Mouse (Mus musculus): ENCODE results near the gene Gltp. TPM values are rescaled to one million over a fixed set of nuclear protein-coding genes. Genes with fewer than 3 reads are reported as not detected.

Gene Gltp
- 29.3 and 33.1 TPM in 2 replicates for polyA plus RNA-seq (2012; rRNA removed)

DNA sequence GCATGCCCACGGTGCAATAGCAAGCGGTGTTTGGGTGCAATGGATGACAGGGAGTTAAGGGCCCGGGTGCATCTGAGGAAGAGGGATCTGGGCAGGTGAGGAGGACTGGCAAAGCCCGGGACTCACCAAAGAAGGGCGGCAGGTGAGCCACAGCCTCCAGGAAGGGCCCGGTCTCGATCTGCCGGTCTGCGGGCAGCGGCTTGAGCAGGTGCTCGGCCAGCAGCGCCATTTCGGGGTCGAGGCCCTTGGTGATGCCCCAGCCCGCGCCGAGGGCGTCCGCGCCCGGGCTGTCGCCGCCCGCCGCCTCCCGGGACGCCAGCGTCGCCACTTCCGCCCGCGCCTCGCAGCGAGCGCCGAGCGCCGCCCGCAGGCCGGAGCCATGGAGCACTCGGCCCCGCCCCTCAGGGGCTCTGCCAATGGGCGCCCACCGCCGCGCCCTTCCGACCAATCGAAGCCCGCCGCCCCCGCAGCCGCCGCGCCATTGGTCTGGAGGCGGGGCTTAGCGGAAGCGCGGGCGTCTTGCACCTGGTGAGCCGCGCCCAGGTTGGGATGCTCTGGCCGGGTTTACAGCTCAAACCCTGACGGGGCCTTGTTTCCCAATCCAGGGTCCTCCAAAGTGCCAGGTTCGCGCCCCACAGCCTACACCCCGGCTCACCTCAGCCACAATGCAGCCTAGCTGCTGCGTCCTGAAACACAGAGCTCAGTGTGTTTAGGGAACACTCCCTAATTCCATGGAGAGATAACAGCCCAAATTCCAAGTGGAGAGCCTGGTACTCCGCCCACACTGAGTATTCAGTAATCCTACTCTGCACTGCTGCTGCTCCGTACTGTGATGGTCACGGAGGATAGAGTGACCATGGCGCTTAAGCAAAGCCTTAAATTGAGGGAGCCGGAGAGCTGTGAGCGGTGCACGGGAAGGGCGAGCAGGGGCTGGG lies at the start of gene Gltp:
Gene Gltp (minus strand): TSS at position 352 of the 935 bp plus-strand sequence.
- TF ChIP-seq POLR2A (IDR thresholded peaks at IDR 0.05; ENCODE audit: borderline replicate concordance, extremely low read depth, insufficient read depth, insufficient read length, poor library complexity, severe bottlenecking) (peak; percentile 79), CTCF (IDR thresholded peaks at IDR 0.05; ENCODE audit: borderline replicate concordance, extremely low read depth, insufficient read depth, insufficient read length) (no peak)
- DNase-seq (ENCODE audit: low read depth): peak; percentile 97

DNA sequence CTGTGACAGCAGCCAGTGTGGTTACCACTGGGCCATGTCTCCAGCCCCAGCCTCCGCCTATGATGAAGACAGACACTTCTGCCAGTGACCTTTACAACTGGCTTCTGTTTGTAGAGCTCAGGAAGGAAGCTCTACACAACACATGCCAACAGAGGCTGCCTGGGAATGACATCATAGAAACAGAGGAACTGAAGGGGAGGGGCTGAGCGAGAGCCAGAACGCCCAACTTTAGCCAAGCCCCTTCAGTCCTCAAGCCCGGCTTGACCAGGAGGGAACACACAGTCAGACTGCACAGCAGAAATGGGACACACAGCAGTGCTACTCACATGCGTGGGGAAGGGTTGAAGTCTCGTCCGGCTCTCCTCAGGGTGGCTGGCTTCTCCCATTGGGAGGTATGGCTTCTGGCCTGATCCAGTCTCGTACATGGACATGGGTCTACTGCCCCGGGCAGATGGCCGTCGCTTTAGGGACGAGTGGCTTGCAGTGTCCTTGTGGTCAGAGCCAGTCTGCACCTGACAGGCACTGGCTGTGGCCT lies 48.0 kb upstream of the Gltp start:
- no peak for DNase-seq (ENCODE audit: low read depth)
- no peak for TF ChIP-seq POLR2A (IDR thresholded peaks at IDR 0.05; ENCODE audit: borderline replicate concordance, extremely low read depth, insufficient read depth, insufficient read length, poor library complexity, severe bottlenecking)
- TF ChIP-seq CTCF (IDR thresholded peaks at IDR 0.05; ENCODE audit: borderline replicate concordance, extremely low read depth, insufficient read depth, insufficient read length): no peak

DNA sequence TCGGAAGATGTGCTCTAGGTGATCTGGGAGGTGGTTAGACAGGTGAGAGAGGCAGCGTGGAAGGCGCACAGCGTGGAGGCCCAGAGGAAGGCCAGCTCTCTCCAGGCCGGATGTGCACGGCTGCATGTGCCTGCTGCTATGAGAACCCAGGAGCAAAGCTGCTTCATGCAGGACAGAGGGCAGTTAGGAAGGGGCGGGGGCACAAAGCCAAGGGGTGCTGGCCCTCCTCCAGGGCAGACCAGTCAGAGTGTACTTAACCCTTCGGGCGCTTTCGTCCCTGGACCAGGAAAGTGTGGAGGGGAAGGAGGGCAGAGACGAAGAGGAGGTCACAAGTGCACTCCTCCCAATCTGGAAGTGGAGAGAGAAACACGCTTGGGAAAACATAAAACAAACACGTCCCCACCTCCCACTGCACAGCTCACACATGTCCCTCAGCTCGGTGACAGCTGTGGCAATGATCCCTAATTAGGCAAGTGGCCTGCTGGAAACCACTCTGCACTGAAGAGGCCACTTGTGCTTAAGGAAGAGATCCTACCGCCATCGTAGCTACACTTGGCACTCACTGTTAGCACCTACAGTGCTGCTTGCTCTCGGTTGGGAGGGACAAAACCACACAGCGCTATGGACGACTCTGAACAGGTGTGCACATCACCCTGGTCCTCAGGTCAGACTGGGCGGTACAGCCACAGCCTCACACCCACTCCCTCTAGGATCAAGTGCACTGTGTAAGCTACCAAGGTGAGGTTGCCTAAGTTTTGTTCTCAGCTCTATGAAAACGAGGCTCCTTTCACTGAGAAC lies 46.5 kb upstream of the Gltp start:
- DNase-seq (ENCODE audit: low read depth): no peak

DNA sequence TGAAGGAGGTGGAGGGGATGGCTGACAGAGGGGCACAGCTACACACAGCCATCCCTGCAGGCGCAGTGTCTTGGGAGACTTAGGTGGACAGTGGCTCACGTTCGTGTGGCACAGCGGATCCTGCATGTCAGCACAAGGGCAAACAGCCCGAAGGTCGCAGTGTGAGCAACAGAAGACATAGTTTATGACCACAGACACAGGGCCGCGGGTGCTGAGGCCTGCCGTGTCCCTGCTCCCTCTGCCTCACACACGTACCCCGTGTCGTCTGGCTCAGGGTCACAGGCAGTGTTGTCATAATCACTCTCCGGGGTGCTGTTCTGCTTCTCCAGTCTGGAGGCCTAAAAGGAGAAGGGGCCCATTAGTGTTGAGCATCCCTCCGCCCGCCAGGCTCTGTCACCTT lies 42.8 kb upstream of the Gltp start:
- DNase-seq (ENCODE audit: low read depth): no peak
- TF ChIP-seq POLR2A (IDR thresholded peaks at IDR 0.05; ENCODE audit: borderline replicate concordance, extremely low read depth, insufficient read depth, insufficient read length, poor library complexity, severe bottlenecking) (no peak), CTCF (IDR thresholded peaks at IDR 0.05; ENCODE audit: borderline replicate concordance, extremely low read depth, insufficient read depth, insufficient read length) (no peak)

More for the DNA sequence above, 46.5 kb upstream of the Gltp start:
- TF ChIP-seq CTCF (IDR thresholded peaks at IDR 0.05; ENCODE audit: borderline replicate concordance, extremely low read depth, insufficient read depth, insufficient read length) (no peak), POLR2A (IDR thresholded peaks at IDR 0.05; ENCODE audit: borderline replicate concordance, extremely low read depth, insufficient read depth, insufficient read length, poor library complexity, severe bottlenecking) (no peak)

DNA sequence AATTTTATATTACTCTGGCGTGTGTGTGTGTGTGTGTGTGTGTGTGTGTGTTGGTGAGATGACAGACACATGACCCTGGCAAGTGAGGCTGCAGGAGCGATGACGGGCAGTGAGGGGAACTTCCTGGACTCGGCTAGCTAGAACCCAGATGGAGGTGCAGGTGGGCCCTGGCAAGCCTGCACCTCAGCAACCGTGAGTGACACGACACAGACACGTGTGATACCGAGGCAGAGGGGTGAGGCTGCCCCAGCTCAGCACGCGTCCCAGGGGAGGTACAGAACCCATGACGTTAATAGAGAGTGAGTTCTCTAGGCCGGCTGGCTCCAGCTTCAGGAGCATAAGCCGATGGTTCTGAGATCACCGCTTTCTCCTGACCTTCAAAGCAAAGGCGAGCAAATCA lies 41.2 kb upstream of the Gltp start:
- no peak for TF ChIP-seq POLR2A (IDR thresholded peaks at IDR 0.05; ENCODE audit: borderline replicate concordance, extremely low read depth, insufficient read depth, insufficient read length, poor library complexity, severe bottlenecking)
- no peak for TF ChIP-seq CTCF (IDR thresholded peaks at IDR 0.05; ENCODE audit: borderline replicate concordance, extremely low read depth, insufficient read depth, insufficient read length)
- no peak for DNase-seq (ENCODE audit: low read depth)

DNA sequence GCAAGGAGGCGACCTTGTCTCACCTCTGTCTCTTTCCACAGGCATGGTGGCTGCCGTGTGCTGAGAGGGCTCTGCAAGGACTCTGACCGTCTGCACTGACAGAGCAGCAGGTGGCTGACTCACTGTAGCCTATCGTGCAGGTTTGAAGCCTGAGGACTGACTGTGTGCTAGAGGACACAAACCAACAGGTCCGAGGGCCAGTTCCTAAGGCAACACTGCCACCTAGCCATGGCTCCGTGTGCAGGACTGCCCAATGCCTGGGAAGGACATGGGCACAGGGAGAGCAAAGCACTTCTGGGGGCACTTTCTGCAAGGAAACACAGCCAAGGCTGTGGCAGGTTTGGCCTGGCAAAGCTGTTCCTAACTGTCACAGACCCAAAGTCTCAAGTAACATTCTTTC lies 40.7 kb upstream of the Gltp start:
- no peak for DNase-seq (ENCODE audit: low read depth)
- TF ChIP-seq POLR2A (IDR thresholded peaks at IDR 0.05; ENCODE audit: borderline replicate concordance, extremely low read depth, insufficient read depth, insufficient read length, poor library complexity, severe bottlenecking) (no peak), CTCF (IDR thresholded peaks at IDR 0.05; ENCODE audit: borderline replicate concordance, extremely low read depth, insufficient read depth, insufficient read length) (no peak)

DNA sequence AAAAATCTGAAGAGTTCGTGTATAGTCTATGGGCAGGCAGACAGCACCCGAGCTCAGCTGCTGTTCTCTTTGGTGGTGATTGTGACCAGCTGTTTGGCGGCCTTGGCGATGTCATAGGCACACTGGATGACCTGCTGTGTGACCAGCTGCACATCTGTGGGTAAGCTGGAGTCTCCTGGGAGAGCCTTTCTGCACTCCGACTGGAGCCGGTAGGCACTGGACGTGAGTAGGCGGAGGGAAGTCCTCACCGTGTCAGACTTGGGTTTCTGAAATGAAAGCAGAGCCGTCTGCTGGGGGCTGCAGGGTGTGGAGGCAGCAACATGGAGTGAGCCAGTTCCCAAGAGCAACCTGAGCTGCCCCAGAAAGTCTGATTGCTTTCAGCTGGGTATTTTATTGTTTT lies 39.3 kb upstream of the Gltp start:
- TF ChIP-seq POLR2A (IDR thresholded peaks at IDR 0.05; ENCODE audit: borderline replicate concordance, extremely low read depth, insufficient read depth, insufficient read length, poor library complexity, severe bottlenecking): no peak
- no peak for TF ChIP-seq CTCF (IDR thresholded peaks at IDR 0.05; ENCODE audit: borderline replicate concordance, extremely low read depth, insufficient read depth, insufficient read length)
- no peak for DNase-seq (ENCODE audit: low read depth)

DNA sequence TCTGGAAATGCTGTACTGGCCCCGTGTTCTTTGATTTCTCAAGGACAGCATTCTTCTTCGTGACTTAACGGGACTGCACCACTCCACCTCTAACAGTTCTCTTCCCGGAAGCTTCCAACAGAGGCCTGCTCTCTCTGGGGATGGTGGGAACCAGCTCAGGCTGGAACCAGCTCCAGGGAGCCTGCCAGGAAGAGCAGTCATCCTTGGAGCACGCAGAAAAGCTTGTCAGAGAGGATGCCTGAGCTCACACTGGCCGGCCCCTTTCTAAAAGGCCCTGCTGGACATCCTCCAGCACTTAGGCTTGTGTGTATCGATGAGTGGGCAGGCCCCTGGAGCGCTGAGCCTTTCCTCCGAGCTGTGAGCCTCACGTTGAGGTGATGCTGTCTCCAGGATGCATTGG lies 37.4 kb upstream of the Gltp start:
- DNase-seq (ENCODE audit: low read depth): no peak
- TF ChIP-seq POLR2A (IDR thresholded peaks at IDR 0.05; ENCODE audit: borderline replicate concordance, extremely low read depth, insufficient read depth, insufficient read length, poor library complexity, severe bottlenecking): no peak
- no peak for TF ChIP-seq CTCF (IDR thresholded peaks at IDR 0.05; ENCODE audit: borderline replicate concordance, extremely low read depth, insufficient read depth, insufficient read length)

DNA sequence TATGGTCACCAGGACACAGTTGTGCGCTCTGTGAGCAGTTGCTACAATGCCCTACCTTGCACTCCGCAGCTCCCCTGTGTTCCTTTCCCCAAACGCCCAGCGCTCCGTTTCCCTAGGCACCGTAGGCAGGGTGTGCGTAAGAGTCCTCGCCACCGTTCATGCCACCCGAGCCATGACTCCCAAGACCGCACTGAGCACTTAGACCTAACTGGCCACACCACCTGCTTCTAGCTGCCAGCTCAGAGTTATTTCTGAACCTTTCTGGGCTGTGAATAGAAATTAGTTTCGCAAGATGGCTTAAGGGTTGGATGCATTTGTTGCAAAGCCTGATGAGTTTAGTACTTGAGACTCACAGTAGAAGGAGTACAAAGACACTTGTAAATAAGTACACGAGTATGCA lies 32.1 kb upstream of the Gltp start:
- no peak for DNase-seq (ENCODE audit: low read depth)
- TF ChIP-seq CTCF (IDR thresholded peaks at IDR 0.05; ENCODE audit: borderline replicate concordance, extremely low read depth, insufficient read depth, insufficient read length) (no peak), POLR2A (IDR thresholded peaks at IDR 0.05; ENCODE audit: borderline replicate concordance, extremely low read depth, insufficient read depth, insufficient read length, poor library complexity, severe bottlenecking) (no peak)

DNA sequence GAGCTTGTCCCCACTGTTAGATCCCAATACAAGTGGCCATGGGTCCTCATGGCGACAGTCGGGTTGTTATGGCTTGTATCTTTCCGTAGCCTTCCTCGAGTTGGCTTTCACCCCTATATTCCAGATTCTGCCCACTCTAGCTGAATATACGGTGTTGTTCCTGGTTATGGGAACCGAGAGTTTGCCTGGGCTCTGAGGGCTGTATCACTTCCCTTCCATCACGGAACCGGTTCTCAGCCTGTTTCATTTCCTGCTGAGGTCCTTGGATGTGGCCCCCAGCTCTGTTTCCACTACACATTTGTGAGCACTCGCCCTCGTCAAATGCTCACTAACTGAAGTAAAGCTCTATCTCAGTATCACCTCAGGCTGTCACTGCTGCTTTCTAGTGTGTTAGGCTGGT lies 31.2 kb upstream of the Gltp start:
- TF ChIP-seq CTCF (IDR thresholded peaks at IDR 0.05; ENCODE audit: borderline replicate concordance, extremely low read depth, insufficient read depth, insufficient read length) (no peak), POLR2A (IDR thresholded peaks at IDR 0.05; ENCODE audit: borderline replicate concordance, extremely low read depth, insufficient read depth, insufficient read length, poor library complexity, severe bottlenecking) (no peak)
- DNase-seq (ENCODE audit: low read depth): no peak

DNA sequence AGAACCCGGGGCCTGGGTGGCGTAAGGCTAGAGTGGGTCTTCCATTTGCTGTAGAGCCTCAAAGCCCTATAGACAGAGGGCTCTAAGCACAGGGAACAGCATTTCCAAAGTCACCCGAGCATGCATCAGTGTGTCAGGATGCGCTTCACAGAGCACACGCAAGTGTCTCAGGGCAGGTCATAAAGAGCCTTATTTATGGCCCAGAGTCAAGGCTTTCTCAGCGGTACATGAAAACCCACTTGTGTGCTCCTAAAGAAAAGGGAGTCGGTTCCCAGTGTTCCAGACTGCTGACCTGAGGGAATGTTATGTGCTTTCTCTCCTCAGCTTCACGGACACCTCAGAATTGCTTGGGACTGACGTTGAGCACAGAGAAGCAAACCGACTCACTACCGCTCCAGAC lies 30.0 kb upstream of the Gltp start:
- DNase-seq (ENCODE audit: low read depth): no peak
- TF ChIP-seq CTCF (IDR thresholded peaks at IDR 0.05; ENCODE audit: borderline replicate concordance, extremely low read depth, insufficient read depth, insufficient read length) (no peak), POLR2A (IDR thresholded peaks at IDR 0.05; ENCODE audit: borderline replicate concordance, extremely low read depth, insufficient read depth, insufficient read length, poor library complexity, severe bottlenecking) (no peak)

Measured in brain, embryonic 14.5 days (tissue).